Mouse (Mus musculus): ENCODE data around the gene Neu3.

DNA sequence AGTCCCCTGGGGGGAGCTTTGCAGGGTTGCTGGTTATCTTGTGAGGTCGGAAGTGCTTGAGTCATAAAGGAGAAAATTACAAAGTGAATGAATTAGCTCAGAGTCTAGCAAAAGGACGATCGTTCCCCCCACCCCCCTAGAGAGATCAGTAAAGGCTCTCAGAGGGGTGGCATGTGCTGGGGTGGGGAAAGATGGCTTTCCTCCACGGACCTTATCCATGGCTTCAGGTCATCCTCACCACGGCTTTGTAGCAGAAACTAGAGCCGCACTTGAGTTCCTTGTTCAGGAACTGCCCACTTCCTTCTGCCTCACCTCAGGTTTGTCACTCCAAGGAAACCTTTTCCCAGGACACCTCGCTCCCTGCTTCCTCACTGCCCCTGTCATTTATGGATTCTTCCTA, 35.1 kb upstream of the Neu3 start, which contains the start of gene Spcs2:
- TF ChIP-seq POLR2A (IDR thresholded peaks at IDR 0.05; ENCODE audit: low read depth, low read length) (no peak), CHD1 (IDR thresholded peaks at IDR 0.05; ENCODE audit: low read depth, low read length) (no peak), CTCF (conservative IDR thresholded peaks at IDR 0.05 in 1 of 2, IDR thresholded peaks at IDR 0.05 in 1 of 2; ENCODE audit: low read depth in 2 of 2, low read length in 2 of 2) (no peak), USF2 (conservative IDR thresholded peaks at IDR 0.05; ENCODE audit: low read depth, low read length) (no peak), CHD2 (IDR thresholded peaks at IDR 0.05; ENCODE audit: low read length) (no peak), MAZ (IDR thresholded peaks at IDR 0.05; ENCODE audit: low read depth, low read length) (no peak), MAX (IDR thresholded peaks at IDR 0.05; ENCODE audit: low read length) (no peak), ELF1 (IDR thresholded peaks at IDR 0.05; ENCODE audit: low read depth, low read length) (no peak), HCFC1 (IDR thresholded peaks at IDR 0.05; ENCODE audit: low read depth, low read length) (no peak), JUN (IDR thresholded peaks at IDR 0.05; ENCODE audit: insufficient read depth, low read depth, low read length) (no peak), GABPA (IDR thresholded peaks at IDR 0.05; ENCODE audit: insufficient replicate concordance, low read depth, low read length) (no peak), ZC3H11A (IDR thresholded peaks at IDR 0.05; ENCODE audit: low read depth, low read length) (no peak), PAX5 (IDR thresholded peaks at IDR 0.05; ENCODE audit: low read length) (no peak)

All from CH12.LX (cell line).